Mouse (Mus musculus): Measurements from ENCODE around the gene Itpkb. TPM values are rescaled to one million over a fixed set of nuclear protein-coding genes. Genes with fewer than 3 reads are reported as not detected.

Itpkb gene
- polyA plus RNA-seq, 1 experiment = 40.6 TPM

DNA sequence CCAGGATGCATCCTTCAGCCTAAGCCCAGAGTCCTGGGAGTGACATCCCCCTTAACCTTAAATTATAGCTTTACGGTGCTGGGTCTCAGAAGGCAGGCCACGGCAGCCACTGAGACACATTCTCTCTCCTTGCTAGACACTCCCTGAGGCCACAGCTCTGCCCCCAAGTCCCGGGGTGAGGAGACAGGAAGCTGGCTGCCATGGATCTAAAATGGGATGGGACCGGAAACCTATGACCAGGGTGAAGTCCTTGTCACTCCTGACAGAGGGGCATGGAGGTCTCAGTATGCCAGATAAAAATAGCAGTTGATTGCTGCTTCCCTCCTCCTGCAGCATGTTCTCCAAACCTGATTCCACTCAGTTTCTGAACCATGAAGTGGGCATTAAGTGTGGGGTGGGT, 23.8 kb downstream of the Itpkb start:
- no peaks in the 10 kb centered on the region for H3K9me3 ChIP-seq
- no peaks in the 10 kb centered on the region for H3K27me3 ChIP-seq (replicated peaks)
- H3K36me3 ChIP-seq (replicated peaks; ENCODE audit: low read length) = peaks cover 68% of the 10 kb centered on the region
- peaks cover 100% of the 10 kb centered on the region for H3K4me1 ChIP-seq
- no peak for TF ChIP-seq FLI1 (IDR thresholded peaks at IDR 0.05; ENCODE audit: low read length)
- TF ChIP-seq GATA1 (IDR thresholded peaks at IDR 0.05; ENCODE audit: borderline replicate concordance, low read length) = no peak
- H3K4me3 ChIP-seq (replicated peaks) = peak overlapping the region; percentile 50

DNA sequence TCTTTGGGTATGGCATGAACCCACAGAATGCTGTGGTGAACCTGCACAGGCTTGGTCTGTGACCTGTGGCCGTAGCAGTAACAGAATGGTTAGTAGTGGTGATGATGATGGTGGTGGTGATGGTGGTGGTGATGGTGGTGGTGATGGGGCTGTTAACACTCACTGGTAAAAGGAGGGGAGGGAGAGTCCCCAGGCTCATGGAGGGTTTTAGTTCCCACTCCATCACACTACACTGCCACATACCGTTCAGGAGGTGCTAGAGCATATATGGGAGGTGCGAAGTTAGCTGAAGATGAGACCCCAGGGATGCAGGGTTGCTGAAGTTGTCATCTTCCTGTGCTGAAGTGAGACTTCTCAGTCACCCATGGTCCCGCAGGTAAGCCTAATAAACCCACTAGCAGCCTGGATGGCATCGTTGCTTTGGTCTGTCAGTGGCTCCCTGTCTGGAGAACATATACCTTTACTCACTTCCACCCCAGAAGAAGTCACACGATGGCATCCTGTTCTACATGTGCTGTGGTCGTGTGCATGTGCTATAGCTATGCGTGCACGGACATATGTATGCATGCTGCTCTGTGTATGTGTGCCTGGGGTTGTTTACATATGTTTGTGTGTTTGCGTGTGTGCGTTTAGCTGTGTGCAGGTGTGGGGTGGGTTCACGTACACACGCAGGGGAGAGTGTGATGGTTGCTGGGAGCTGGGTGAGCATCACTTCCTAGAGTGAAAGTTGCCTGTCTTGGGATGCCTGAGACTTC, 24.9 kb downstream of the Itpkb start:
- Histone ChIP-seq H3K4me1 (peaks cover 100% of the 10 kb centered on the region), H3K4me3 (replicated peaks) (peak overlapping the region; percentile 84), H3K36me3 (replicated peaks; ENCODE audit: low read length) (peaks cover 67% of the 10 kb centered on the region), H3K27me3 (replicated peaks) (no peaks in the 10 kb centered on the region), H3K9me3 (no peaks in the 10 kb centered on the region)
- TF ChIP-seq FLI1 (IDR thresholded peaks at IDR 0.05; ENCODE audit: low read length) (no peak), GATA1 (IDR thresholded peaks at IDR 0.05; ENCODE audit: borderline replicate concordance, low read length) (no peak)

- Histone ChIP-seq H3K27me3 (replicated peaks) (no peaks in the 10 kb centered on the region), H3K4me1 (peaks cover 100% of the 10 kb centered on the region), H3K9me3 (peaks cover 4% of the 10 kb centered on the region; the same call in 1 of the 2 replicates), H3K36me3 (replicated peaks; ENCODE audit: low read length) (peaks cover 69% of the 10 kb centered on the region), H3K4me3 (replicated peaks) (peak overlapping the region; percentile 84)
- no peak for TF ChIP-seq GATA1 (IDR thresholded peaks at IDR 0.05; ENCODE audit: borderline replicate concordance, low read length)
- no peak for TF ChIP-seq FLI1 (IDR thresholded peaks at IDR 0.05; ENCODE audit: low read length)
Observed at GRCm38 (mm10) chr1:180356176-180356575, 25.9 kb downstream of the Itpkb start.

DNA sequence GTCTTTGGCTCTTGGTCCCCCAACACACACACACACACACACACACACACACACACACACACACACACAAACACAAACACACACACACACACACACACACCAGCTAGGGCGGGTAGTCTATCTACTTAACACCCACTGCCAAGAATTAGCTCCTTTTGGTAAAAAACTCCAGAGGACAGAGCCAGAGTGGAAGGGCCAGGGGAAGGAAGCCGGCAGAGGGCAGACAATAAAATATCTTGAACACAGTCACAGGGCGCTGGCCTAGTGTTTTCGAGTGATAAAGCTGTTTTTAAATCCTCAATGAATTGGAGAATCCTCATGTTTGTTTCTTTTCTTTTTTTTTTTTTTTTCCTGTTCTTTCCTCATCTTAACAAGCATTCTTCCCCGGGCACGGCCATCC, 26.6 kb downstream of the Itpkb start:
- Histone ChIP-seq H3K36me3 (replicated peaks; ENCODE audit: low read length) (peaks cover 69% of the 10 kb centered on the region), H3K9me3 (peaks cover 4% of the 10 kb centered on the region; the same call in 1 of the 2 replicates), H3K27me3 (replicated peaks) (no peaks in the 10 kb centered on the region), H3K4me1 (peaks cover 100% of the 10 kb centered on the region), H3K4me3 (replicated peaks) (peak overlapping the region; percentile 84)
- TF ChIP-seq FLI1 (IDR thresholded peaks at IDR 0.05; ENCODE audit: low read length) (no peak), GATA1 (IDR thresholded peaks at IDR 0.05; ENCODE audit: borderline replicate concordance, low read length) (no peak)

- Histone ChIP-seq H3K9me3 (peaks cover 4% of the 10 kb centered on the region; the same call in 1 of the 2 replicates), H3K36me3 (replicated peaks; ENCODE audit: low read length) (peaks cover 76% of the 10 kb centered on the region), H3K27me3 (replicated peaks) (no peaks in the 10 kb centered on the region), H3K4me1 (peaks cover 100% of the 10 kb centered on the region), H3K4me3 (replicated peaks) (peak overlapping the region; percentile 84)
- no peak for TF ChIP-seq GATA1 (IDR thresholded peaks at IDR 0.05; ENCODE audit: borderline replicate concordance, low read length)
- no peak for TF ChIP-seq FLI1 (IDR thresholded peaks at IDR 0.05; ENCODE audit: low read length)
Observed at GRCm38 (mm10) chr1:180357893-180358331, 27.6 kb downstream of the Itpkb start.

DNA sequence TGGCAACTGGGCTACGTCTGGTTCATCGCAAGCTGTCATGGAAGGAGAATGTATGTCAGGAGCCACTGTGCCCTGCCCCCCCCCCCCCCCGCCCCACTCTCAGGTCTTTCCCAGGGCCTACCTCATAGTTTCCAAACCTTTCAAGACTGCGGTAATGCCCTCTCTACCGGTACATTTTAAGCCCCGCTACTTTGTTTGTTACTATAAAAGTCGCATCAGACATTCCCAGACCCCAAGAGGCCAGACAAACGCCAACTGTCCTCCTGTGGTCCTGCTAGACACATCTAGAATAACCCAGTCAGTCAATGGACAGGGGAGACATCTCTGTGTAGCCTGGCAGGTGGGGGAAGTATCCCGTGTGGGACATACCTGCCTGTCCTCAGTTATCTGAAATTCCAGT, 28.2 kb downstream of the Itpkb start:
- TF ChIP-seq FLI1 (IDR thresholded peaks at IDR 0.05; ENCODE audit: low read length) = no peak
- TF ChIP-seq GATA1 (IDR thresholded peaks at IDR 0.05; ENCODE audit: borderline replicate concordance, low read length) = no peak
- peaks cover 100% of the 10 kb centered on the region for H3K4me1 ChIP-seq
- peaks cover 4% of the 10 kb centered on the region; the same call in 1 of the 2 replicates for H3K9me3 ChIP-seq
- H3K4me3 ChIP-seq (replicated peaks) = peak overlapping the region; percentile 84
- H3K36me3 ChIP-seq (replicated peaks; ENCODE audit: low read length) = peaks cover 76% of the 10 kb centered on the region
- H3K27me3 ChIP-seq (replicated peaks) = no peaks in the 10 kb centered on the region

GRCm38 (mm10) chr1:180359311-180359710, 29.0 kb downstream of the Itpkb start:
- no peak for TF ChIP-seq FLI1 (IDR thresholded peaks at IDR 0.05; ENCODE audit: low read length)
- no peak for TF ChIP-seq GATA1 (IDR thresholded peaks at IDR 0.05; ENCODE audit: borderline replicate concordance, low read length)
- Histone ChIP-seq H3K9me3 (peaks cover 4% of the 10 kb centered on the region; the same call in 1 of the 2 replicates), H3K36me3 (replicated peaks; ENCODE audit: low read length) (peaks cover 73% of the 10 kb centered on the region), H3K27me3 (replicated peaks) (no peaks in the 10 kb centered on the region), H3K4me3 (replicated peaks) (peak overlapping the region; percentile 71), H3K4me1 (peaks cover 100% of the 10 kb centered on the region)

DNA sequence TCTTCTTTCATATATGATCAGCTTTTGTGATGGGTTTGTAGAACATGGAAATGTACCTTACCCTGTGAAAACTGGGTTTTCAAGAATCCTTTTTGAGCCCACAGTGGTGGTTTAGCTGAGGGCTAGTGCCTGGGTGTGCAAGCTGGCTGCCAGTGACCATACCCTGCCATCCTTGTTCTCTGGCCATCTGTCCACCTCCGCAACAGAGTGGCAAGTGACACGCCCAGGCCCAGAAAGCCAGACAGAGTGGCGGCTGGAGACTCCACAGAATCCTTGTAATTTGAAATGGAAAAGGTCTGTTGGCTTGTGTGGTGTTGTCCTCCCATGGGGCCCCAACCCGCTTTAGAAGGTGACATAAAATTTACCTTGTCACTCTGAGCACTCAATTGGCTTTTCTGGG, 31.9 kb downstream of the Itpkb start:
- TF ChIP-seq FLI1 (IDR thresholded peaks at IDR 0.05; ENCODE audit: low read length) = no peak
- no peak for TF ChIP-seq GATA1 (IDR thresholded peaks at IDR 0.05; ENCODE audit: borderline replicate concordance, low read length)
- Histone ChIP-seq H3K27me3 (replicated peaks) (no peaks in the 10 kb centered on the region), H3K4me1 (peaks cover 100% of the 10 kb centered on the region), H3K36me3 (replicated peaks; ENCODE audit: low read length) (peaks cover 59% of the 10 kb centered on the region), H3K4me3 (replicated peaks) (no peak overlapping the region), H3K9me3 (peaks cover 4% of the 10 kb centered on the region; the same call in 1 of the 2 replicates)

DNA sequence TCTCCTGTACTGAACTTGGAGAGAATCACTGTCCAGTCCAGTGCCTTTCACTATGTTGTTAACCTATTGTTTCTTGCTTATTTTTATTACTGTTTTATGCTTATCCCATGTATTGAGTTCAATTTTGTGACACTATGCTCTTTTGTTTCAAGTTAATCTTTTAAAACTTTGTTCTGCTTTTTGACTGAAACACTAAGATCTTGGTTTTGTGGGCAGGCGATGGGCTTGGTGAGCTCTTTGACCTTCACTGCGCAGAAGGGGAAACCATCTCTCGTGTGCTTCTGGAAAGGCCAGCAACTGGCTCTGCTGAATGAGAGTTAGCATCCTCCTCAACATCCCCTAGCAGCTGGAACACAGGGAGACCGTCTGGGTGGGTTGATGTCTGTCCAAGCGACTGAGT, 32.6 kb downstream of the Itpkb start:
- Histone ChIP-seq H3K4me3 (replicated peaks) (no peak overlapping the region), H3K36me3 (replicated peaks; ENCODE audit: low read length) (peaks cover 63% of the 10 kb centered on the region), H3K27me3 (replicated peaks) (no peaks in the 10 kb centered on the region), H3K9me3 (peaks cover 4% of the 10 kb centered on the region; the same call in 1 of the 2 replicates), H3K4me1 (peaks cover 100% of the 10 kb centered on the region)
- TF ChIP-seq GATA1 (IDR thresholded peaks at IDR 0.05; ENCODE audit: borderline replicate concordance, low read length) (no peak), FLI1 (IDR thresholded peaks at IDR 0.05; ENCODE audit: low read length) (no peak)

DNA sequence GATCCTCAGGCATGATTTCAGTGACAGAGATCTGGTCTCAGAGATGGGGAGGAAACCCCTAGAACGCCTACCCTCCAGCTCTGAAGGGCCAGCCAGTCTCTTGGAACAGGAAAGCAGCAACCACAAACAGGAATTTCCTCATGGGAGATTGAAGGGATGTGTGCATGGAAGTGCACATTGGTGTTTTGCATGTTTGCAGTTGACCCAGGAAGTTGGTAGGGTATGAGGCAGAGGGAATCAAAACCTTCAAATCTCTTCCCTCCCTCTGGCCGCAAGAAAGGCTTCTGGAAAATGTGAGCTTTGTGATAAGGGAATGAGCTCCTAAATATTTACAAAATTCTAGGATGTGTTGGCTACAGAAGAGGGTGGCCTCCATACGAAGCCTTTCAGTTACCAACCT, 33.0 kb downstream of the Itpkb start:
- peaks cover 4% of the 10 kb centered on the region; the same call in 1 of the 2 replicates for H3K9me3 ChIP-seq
- H3K4me1 ChIP-seq = peaks cover 100% of the 10 kb centered on the region
- H3K27me3 ChIP-seq (replicated peaks) = no peaks in the 10 kb centered on the region
- TF ChIP-seq FLI1 (IDR thresholded peaks at IDR 0.05; ENCODE audit: low read length) = no peak
- TF ChIP-seq GATA1 (IDR thresholded peaks at IDR 0.05; ENCODE audit: borderline replicate concordance, low read length) = no peak
- H3K36me3 ChIP-seq (replicated peaks; ENCODE audit: low read length) = peaks cover 68% of the 10 kb centered on the region
- H3K4me3 ChIP-seq (replicated peaks) = peak overlapping the region; percentile 23

All from megakaryocyte, embryonic 14.5 days (primary cell).